Mouse (Mus musculus) erythroblast, embryonic 14.5 days (primary cell): Measurements from ENCODE around the gene Bptf.

ENCODE experiments used
- GATA1 ChIP-seq: IDR thresholded peaks from 2 replicates; pipeline ENCODE4 v1.6.1; 2012; ENCODE audit warnings: low read length, inconsistent platforms, mixed read lengths
- TAL1 ChIP-seq: IDR thresholded peaks from 3 replicates; pipeline ENCODE4 v1.6.1; 2012; ENCODE audit warnings: low read length, inconsistent platforms, mixed read lengths

GRCm38 (mm10) chr11:107041396-107041795, 90.5 kb downstream of the Bptf start:
- TF ChIP-seq GATA1, result no peak
- no peak for TF ChIP-seq TAL1
